Mouse (Mus musculus): Measurements from ENCODE around the gene H2-T23. TPM values are rescaled to one million over a fixed set of nuclear protein-coding genes. Genes with fewer than 3 reads are reported as not detected.
A peak's percentile ranks its signal among the peaks of the same experiment; 100 is the strongest.
"Not testable (repeated sequence)": the region's sequence is repeated elsewhere in the genome, so short reads cannot be mapped to it uniquely, and the experiment has no call there.

The H2-T23 gene
- polyA plus RNA-seq (2015; fragmentation: Nextera tagmentation; extraction: Ambion mirVana): 5.3 and 13.9 TPM in 2 replicates

GRCm38 (mm10) chr17:36032351-36032875 is at the start of gene H2-T23:
Gene H2-T23, minus strand, starts transcription at chr17:36032855.
- not testable (repeated sequence) for H3K36me3 ChIP-seq; H3K27ac ChIP-seq (replicated peaks); H3K9me3 ChIP-seq (replicated peaks); H3K27me3 ChIP-seq (replicated peaks)
- Histone ChIP-seq H3K4me1 (peaks cover 14% of the 10 kb centered on the region), H3K4me3 (replicated peaks) (peak within 1 kb of the TSS; percentile 47), H3K9ac (replicated peaks) (peak within 1 kb of the TSS; percentile 47), H3K4me2 (peak within 1 kb of the TSS; percentile 92)
- ATAC-seq (ENCODE audit: low FRiP score): peak; percentile 22; the same call in 1 of the 2 replicates
- 1% methylated on average over 25 of the region's 25 CpGs for WGBS

GRCm38 (mm10) chr17:36081901-36082300 is 49.2 kb upstream of the H2-T23 start:
- H3K4me2 ChIP-seq; H3K27ac ChIP-seq (replicated peaks); H3K9ac ChIP-seq (replicated peaks); H3K9me3 ChIP-seq (replicated peaks); ATAC-seq (ENCODE audit: low FRiP score); H3K4me3 ChIP-seq (replicated peaks); H3K36me3 ChIP-seq: not testable (repeated sequence)
- Histone ChIP-seq H3K27me3 (replicated peaks) (peaks cover 18% of the 10 kb centered on the region; the same call in 1 of the 2 replicates), H3K4me1 (peaks cover 12% of the 10 kb centered on the region)

- ATAC-seq (ENCODE audit: low FRiP score): no peak
Measured at GRCm38 (mm10) chr17:36060829-36061228, 28.2 kb upstream of the H2-T23 start.

GRCm38 (mm10) chr17:36058362-36058761 is 25.7 kb upstream of the H2-T23 start, which contains the start of gene Gm11127:
Gene Gm11127, minus strand, starts transcription at chr17:36058371.
- H3K9me3 ChIP-seq (replicated peaks); H3K4me1 ChIP-seq; H3K36me3 ChIP-seq; H3K27me3 ChIP-seq (replicated peaks); H3K9ac ChIP-seq (replicated peaks); H3K27ac ChIP-seq (replicated peaks); H3K4me3 ChIP-seq (replicated peaks); ATAC-seq (ENCODE audit: low FRiP score); H3K4me2 ChIP-seq: not testable (repeated sequence)
- 76% methylated on average over 1 of the region's 1 CpGs for WGBS

More at GRCm38 (mm10) chr17:36060829-36061228, 28.2 kb upstream of the H2-T23 start:
- WGBS: 31% methylated on average over 2 of the region's 2 CpGs
- Histone ChIP-seq H3K9ac (replicated peaks) (no peak overlapping the region), H3K4me3 (replicated peaks) (no peak overlapping the region), H3K4me1 (no peaks in the 10 kb centered on the region), H3K9me3 (replicated peaks) (no peaks in the 10 kb centered on the region), H3K27ac (replicated peaks) (no peak overlapping the region), H3K27me3 (replicated peaks) (no peaks in the 10 kb centered on the region), H3K36me3 (no peaks in the 10 kb centered on the region), H3K4me2 (no peak overlapping the region)

- H3K4me2 ChIP-seq; H3K27ac ChIP-seq (replicated peaks); H3K36me3 ChIP-seq; ATAC-seq (ENCODE audit: low FRiP score); H3K9ac ChIP-seq (replicated peaks); H3K4me1 ChIP-seq; H3K4me3 ChIP-seq (replicated peaks); H3K9me3 ChIP-seq (replicated peaks); H3K27me3 ChIP-seq (replicated peaks): not testable (repeated sequence)
- 89% methylated on average over 20 of the region's 25 CpGs for WGBS
Measured at GRCm38 (mm10) chr17:36057927-36058326, 25.3 kb upstream of the H2-T23 start.

GRCm38 (mm10) chr17:36043286-36043685 is 10.6 kb upstream of the H2-T23 start:
- no peaks in the 10 kb centered on the region for H3K27me3 ChIP-seq (replicated peaks)
- H3K4me1 ChIP-seq: peaks cover 6% of the 10 kb centered on the region
- H3K9me3 ChIP-seq (replicated peaks): no peaks in the 10 kb centered on the region
- no peak overlapping the region for H3K9ac ChIP-seq (replicated peaks)
- 86% methylated on average over 3 of the region's 3 CpGs for WGBS
- no peak overlapping the region for H3K27ac ChIP-seq (replicated peaks)
- H3K4me3 ChIP-seq (replicated peaks): peak overlapping the region; percentile 40; the same call in 1 of the 2 replicates
- peak overlapping the region; percentile 70 for H3K4me2 ChIP-seq
- no peaks in the 10 kb centered on the region for H3K36me3 ChIP-seq
- ATAC-seq (ENCODE audit: low FRiP score): no peak

GRCm38 (mm10) chr17:36042610-36043169 is 10.0 kb upstream of the H2-T23 start, which contains the start of the genes H2-T22 and Gm6034:
Gene H2-T22, minus strand, starts transcription at chr17:36042747.
Gene Gm6034, plus strand, starts transcription at chr17:36042961.
- not testable (repeated sequence) for H3K36me3 ChIP-seq; H3K27me3 ChIP-seq (replicated peaks); H3K27ac ChIP-seq (replicated peaks); H3K9me3 ChIP-seq (replicated peaks); H3K4me1 ChIP-seq
- ATAC-seq (ENCODE audit: low FRiP score): peak; percentile 96
- peak within 1 kb of the TSS; percentile 70 for H3K4me2 ChIP-seq
- H3K9ac ChIP-seq (replicated peaks): peak within 1 kb of the TSS; percentile 40
- WGBS: 1% methylated on average over 12 of the region's 12 CpGs
- peak within 1 kb of the TSS; percentile 40 for H3K4me3 ChIP-seq (replicated peaks)

GRCm38 (mm10) chr17:36042055-36042454 is 9.4 kb upstream of the H2-T23 start:
- not testable (repeated sequence) for H3K36me3 ChIP-seq; H3K27ac ChIP-seq (replicated peaks); H3K4me1 ChIP-seq; H3K27me3 ChIP-seq (replicated peaks); H3K9me3 ChIP-seq (replicated peaks)
- peak overlapping the region; percentile 70 for H3K4me2 ChIP-seq
- peak; percentile 70 for ATAC-seq (ENCODE audit: low FRiP score)
- H3K9ac ChIP-seq (replicated peaks): peak overlapping the region; percentile 40
- peak overlapping the region; percentile 40 for H3K4me3 ChIP-seq (replicated peaks)
- WGBS: 0% methylated on average over 19 of the region's 19 CpGs

GRCm38 (mm10) chr17:36040604-36041003 is 7.9 kb upstream of the H2-T23 start:
- 86% methylated on average over 2 of the region's 2 CpGs for WGBS
- not testable (repeated sequence) for H3K4me1 ChIP-seq; H3K27ac ChIP-seq (replicated peaks); H3K9me3 ChIP-seq (replicated peaks); H3K4me2 ChIP-seq; H3K27me3 ChIP-seq (replicated peaks); H3K36me3 ChIP-seq; H3K4me3 ChIP-seq (replicated peaks); ATAC-seq (ENCODE audit: low FRiP score); H3K9ac ChIP-seq (replicated peaks)

GRCm38 (mm10) chr17:36036126-36036525 is 3.5 kb upstream of the H2-T23 start:
- not testable (repeated sequence) for ATAC-seq (ENCODE audit: low FRiP score); H3K4me2 ChIP-seq; H3K27me3 ChIP-seq (replicated peaks); H3K9me3 ChIP-seq (replicated peaks); H3K4me3 ChIP-seq (replicated peaks); H3K36me3 ChIP-seq; H3K9ac ChIP-seq (replicated peaks); H3K27ac ChIP-seq (replicated peaks)
- WGBS: 90% methylated on average over 13 of the region's 13 CpGs
- peaks cover 14% of the 10 kb centered on the region for H3K4me1 ChIP-seq

- not testable (repeated sequence) for H3K27ac ChIP-seq (replicated peaks); H3K27me3 ChIP-seq (replicated peaks); H3K4me3 ChIP-seq (replicated peaks); H3K36me3 ChIP-seq; H3K9ac ChIP-seq (replicated peaks); H3K9me3 ChIP-seq (replicated peaks); H3K4me2 ChIP-seq
- ATAC-seq (ENCODE audit: low FRiP score): 0 out of 2 replicates have a peak, but pooled peaks have one; percentile 28
- WGBS: 42% methylated on average over 3 of the region's 3 CpGs
- H3K4me1 ChIP-seq: peaks cover 14% of the 10 kb centered on the region
Measured at GRCm38 (mm10) chr17:36035010-36035638, 2.5 kb upstream of the H2-T23 start.

GRCm38 (mm10) chr17:36034524-36034923 is 1.9 kb upstream of the H2-T23 start:
- H3K27me3 ChIP-seq (replicated peaks); H3K4me3 ChIP-seq (replicated peaks); H3K9me3 ChIP-seq (replicated peaks); ATAC-seq (ENCODE audit: low FRiP score); H3K9ac ChIP-seq (replicated peaks); H3K27ac ChIP-seq (replicated peaks); H3K4me2 ChIP-seq; H3K36me3 ChIP-seq: not testable (repeated sequence)
- H3K4me1 ChIP-seq: peaks cover 14% of the 10 kb centered on the region
- WGBS: 66% methylated on average over 3 of the region's 3 CpGs

Measured in neural tube, embryonic 15.5 days (tissue).